Mouse (Mus musculus) forebrain, embryonic 15.5 days (tissue): ENCODE measurements around the gene Arid4b. TPM values are rescaled to one million over a fixed set of nuclear protein-coding genes. Genes with fewer than 3 reads are reported as not detected.

Experiments used
- ATAC-seq: fragments of 200-750 bp; cut with Nextera tagmentation; replicated peaks from 2 replicates; pipeline ENCODE4 v1.8.0; 2017; ENCODE audit warnings: mild to moderate bottlenecking, moderate TSS enrichment, moderate library complexity
- H3K27ac ChIP-seq: fragments of 300-500 bp; sonication (generic); replicated peaks from 2 replicates; pipeline ENCODE4 v1.5.1; 2015; ENCODE audit warnings: mild to moderate bottlenecking, inconsistent platforms
- H3K27me3 ChIP-seq: fragments of 300-500 bp; sonication (generic); 2 replicates; pipeline ENCODE4 v1.6.1; 2015; ENCODE audit warnings: inconsistent platforms
- H3K36me3 ChIP-seq: fragments of 300-500 bp; sonication (generic); 2 replicates; pipeline ENCODE4 v1.6.1; 2015; ENCODE audit warnings: mild to moderate bottlenecking, inconsistent platforms
- H3K4me1 ChIP-seq: fragments of 300-500 bp; sonication (generic); 2 replicates; pipeline ENCODE4 v1.6.1; 2015; ENCODE audit warnings: inconsistent platforms
- H3K4me2 ChIP-seq: fragments of 300-500 bp; sonication (generic); replicated peaks from 2 replicates; pipeline ENCODE4 v1.6.1; 2015; ENCODE audit warnings: mild to moderate bottlenecking, inconsistent platforms
- H3K4me3 ChIP-seq: fragments of 300-500 bp; sonication (generic); 2 replicates; pipeline ENCODE4 v1.5.1; 2015; ENCODE audit warnings: mild to moderate bottlenecking, inconsistent platforms
- H3K9ac ChIP-seq: fragments of 300-500 bp; sonication (generic); replicated peaks from 2 replicates; pipeline ENCODE4 v1.6.1; 2015; ENCODE audit warnings: mild to moderate bottlenecking, inconsistent platforms
- H3K9me3 ChIP-seq: fragments of 300-500 bp; sonication (generic); 2 replicates; pipeline ENCODE4 v1.6.1; 2016; ENCODE audit warnings: inconsistent platforms
- WGBS: fragments of 180-500 bp; shearing (Covaris S2); methylation state at CpG from one replicate; pipeline ENCODE4 v1.1.7; 2015; ENCODE audit warnings: mixed read lengths; 5-methylcytosine and 5-hydroxymethylcytosine counted together
- polyA plus RNA-seq: library from polyadenylated mRNA; unstranded; fragments of >200 nt; fragmentation: Nextera tagmentation; extraction: Ambion mirVana; gene quantifications from 2 replicates; pipeline ENCODE4 v1.2.1, GENCODE M21; 2015

Gene Arid4b
- polyA plus RNA-seq, 1 experiment from 2014 or later, result 102 TPM

- Histone ChIP-seq H3K36me3 (no peaks in the 10 kb centered on the region), H3K27me3 (no peaks in the 10 kb centered on the region), H3K27ac (no peak overlapping the region), H3K4me2 (no peak overlapping the region), H3K9ac (no peak overlapping the region), H3K4me1 (peaks cover 18% of the 10 kb centered on the region), H3K9me3 (no peaks in the 10 kb centered on the region), H3K4me3 (no peak overlapping the region)
- no peak for ATAC-seq
- WGBS, result 94% methylated on average over 2 of the region's 2 CpGs
Observed at GRCm38 (mm10) chr13:14115805-14116204, 52.8 kb downstream of the Arid4b start.

- peaks cover 4% of the 10 kb centered on the region; the same call in 1 of the 2 replicates for H3K4me1 ChIP-seq
- no peak for ATAC-seq
- no peak overlapping the region for H3K27ac ChIP-seq
- H3K36me3 ChIP-seq, result peaks cover 18% of the 10 kb centered on the region
- no peak overlapping the region for H3K9ac ChIP-seq
- no peaks in the 10 kb centered on the region for H3K27me3 ChIP-seq
- 40% methylated on average over 1 of the region's 1 CpGs for WGBS
- H3K4me3 ChIP-seq, result no peak overlapping the region
- no peaks in the 10 kb centered on the region for H3K9me3 ChIP-seq
- H3K4me2 ChIP-seq, result no peak overlapping the region
Observed at GRCm38 (mm10) chr13:14131651-14132050, 68.6 kb downstream of the Arid4b start.

DNA sequence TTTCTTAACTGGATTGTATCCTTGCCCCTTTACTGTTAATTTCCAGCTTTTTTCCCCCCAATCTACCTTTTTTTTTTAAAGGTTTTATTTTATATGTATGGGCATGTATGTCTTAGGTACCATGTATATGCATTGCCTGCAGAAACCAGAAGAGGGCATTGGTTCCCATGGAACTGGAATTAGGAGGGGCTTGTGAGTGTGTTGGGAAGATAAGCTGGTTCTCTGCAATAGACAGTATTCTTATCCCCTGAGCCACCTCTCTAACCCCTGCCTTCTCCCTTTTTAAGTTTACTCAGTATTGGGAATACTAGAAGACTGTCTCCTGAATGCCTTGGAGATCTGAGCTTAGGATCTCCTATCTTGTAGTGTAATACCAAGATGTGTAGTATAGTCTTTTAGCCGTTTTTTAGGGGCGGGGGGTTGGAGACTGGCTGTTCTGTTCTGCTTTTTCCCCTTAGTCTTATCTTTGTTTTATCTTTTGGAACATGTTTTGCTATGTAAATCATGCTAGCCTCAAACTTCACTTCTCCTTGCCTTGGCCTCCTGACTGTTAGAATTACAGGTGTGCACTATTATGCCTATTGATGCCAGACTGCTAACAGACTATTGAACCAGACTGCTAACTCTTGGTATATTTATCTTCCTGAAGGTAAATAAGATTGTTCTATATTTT is 79.4 kb downstream of the Arid4b start:
- WGBS, result 93% methylated on average over 2 of the region's 2 CpGs
- ATAC-seq, result no peak
- Histone ChIP-seq H3K4me2 (no peak overlapping the region), H3K4me1 (no peaks in the 10 kb centered on the region), H3K4me3 (no peak overlapping the region), H3K9me3 (no peaks in the 10 kb centered on the region), H3K36me3 (peaks cover 10% of the 10 kb centered on the region), H3K27ac (no peak overlapping the region), H3K9ac (no peak overlapping the region), H3K27me3 (no peaks in the 10 kb centered on the region)

DNA sequence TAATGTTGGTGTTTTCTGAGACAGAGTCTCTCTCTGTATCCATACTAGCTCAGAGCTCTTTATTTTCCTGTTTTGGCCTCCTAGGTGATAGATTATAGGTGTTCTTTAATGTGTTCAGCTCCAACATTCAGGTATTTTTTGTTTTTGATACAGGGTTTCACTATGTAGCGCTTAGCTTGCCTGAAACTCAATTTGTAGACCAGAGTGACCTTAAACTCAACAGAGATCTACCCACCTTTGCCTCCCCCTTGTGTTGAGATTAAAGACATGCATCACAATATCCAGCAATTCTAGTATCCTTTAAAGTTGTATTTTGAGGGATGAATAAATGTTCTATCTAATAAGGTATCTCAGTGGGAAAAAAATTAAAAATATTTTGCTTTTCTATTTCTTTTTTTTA is 115.0 kb downstream of the Arid4b start:
- H3K27ac ChIP-seq, result no peak overlapping the region
- H3K9me3 ChIP-seq, result no peaks in the 10 kb centered on the region
- H3K9ac ChIP-seq, result no peak overlapping the region
- H3K27me3 ChIP-seq, result no peaks in the 10 kb centered on the region
- H3K4me3 ChIP-seq, result no peak overlapping the region
- H3K4me2 ChIP-seq, result no peak overlapping the region
- WGBS, result 89% methylated on average over 1 of the region's 1 CpGs
- no peaks in the 10 kb centered on the region for H3K4me1 ChIP-seq
- peaks cover 2% of the 10 kb centered on the region; the same call in 1 of the 2 replicates for H3K36me3 ChIP-seq
- 0 out of 2 replicates have a peak, but pooled peaks have one; percentile 51 for ATAC-seq

DNA sequence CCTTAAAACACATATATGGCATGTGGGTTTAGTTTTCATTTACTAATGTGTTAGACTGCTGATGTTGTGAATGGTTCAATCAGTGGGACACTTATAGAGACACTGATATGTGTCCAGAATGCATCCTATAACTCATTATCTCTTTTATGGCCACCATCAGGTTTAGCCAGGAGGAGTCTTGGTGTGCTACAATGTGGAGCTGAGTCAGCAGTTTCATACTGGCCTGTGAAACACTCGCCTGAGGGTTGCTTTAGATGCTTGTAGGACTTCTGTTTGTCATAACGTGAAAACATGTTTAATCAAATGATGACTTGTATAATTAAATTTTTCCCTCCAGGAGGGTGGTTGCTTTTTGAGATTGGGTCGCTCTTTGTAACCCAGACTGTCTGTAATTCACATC is 116.6 kb downstream of the Arid4b start:
- Histone ChIP-seq H3K4me3 (no peak overlapping the region), H3K27me3 (no peaks in the 10 kb centered on the region), H3K4me1 (no peaks in the 10 kb centered on the region), H3K9me3 (no peaks in the 10 kb centered on the region), H3K27ac (no peak overlapping the region), H3K9ac (no peak overlapping the region), H3K36me3 (peaks cover 7% of the 10 kb centered on the region), H3K4me2 (no peak overlapping the region)
- no peak for ATAC-seq
- 91% methylated on average over 3 of the region's 3 CpGs for WGBS

- 50% methylated on average over 2 of the region's 2 CpGs for WGBS
- H3K4me2 ChIP-seq, result no peak overlapping the region
- no peak for ATAC-seq
- H3K36me3 ChIP-seq, result peaks cover 24% of the 10 kb centered on the region; the same call in 1 of the 2 replicates
- H3K9ac ChIP-seq, result no peak overlapping the region
- H3K27ac ChIP-seq, result no peak overlapping the region
- H3K4me1 ChIP-seq, result no peaks in the 10 kb centered on the region
- H3K27me3 ChIP-seq, result no peaks in the 10 kb centered on the region
- H3K4me3 ChIP-seq, result no peak overlapping the region
- no peaks in the 10 kb centered on the region for H3K9me3 ChIP-seq
Observed at GRCm38 (mm10) chr13:14245946-14246345, 182.9 kb downstream of the Arid4b start.

Other genes with a start within 250 kb of the Arid4b start
- gene B3galnt2, start 108.8 kb upstream of the Arid4b start, polyA plus RNA-seq, result 20.1 and 24.3 TPM in 2 replicates
- 100 and 101 TPM in 2 replicates for gene Tbce, start 23.6 kb upstream of the Arid4b start, polyA plus RNA-seq
- gene Ggps1, start 256 bp downstream of the Arid4b start, polyA plus RNA-seq, result 72.7 and 76.1 TPM in 2 replicates